Mouse (Mus musculus) urinary bladder, postnatal 4 days (tissue): ENCODE data around the gene Kat8.
"Not testable (repeated sequence)": the region's sequence is repeated elsewhere in the genome, so short reads cannot be mapped to it uniquely, and the experiment has no call there.

Experiments used
- DNase-seq, 2 experiments: peaks; one replicate each; pipeline ENCODE4 v3.0.0; 2021 to 2022; ENCODE audit warnings: low spot score in 2 of 2

Kat8 gene

DNA sequence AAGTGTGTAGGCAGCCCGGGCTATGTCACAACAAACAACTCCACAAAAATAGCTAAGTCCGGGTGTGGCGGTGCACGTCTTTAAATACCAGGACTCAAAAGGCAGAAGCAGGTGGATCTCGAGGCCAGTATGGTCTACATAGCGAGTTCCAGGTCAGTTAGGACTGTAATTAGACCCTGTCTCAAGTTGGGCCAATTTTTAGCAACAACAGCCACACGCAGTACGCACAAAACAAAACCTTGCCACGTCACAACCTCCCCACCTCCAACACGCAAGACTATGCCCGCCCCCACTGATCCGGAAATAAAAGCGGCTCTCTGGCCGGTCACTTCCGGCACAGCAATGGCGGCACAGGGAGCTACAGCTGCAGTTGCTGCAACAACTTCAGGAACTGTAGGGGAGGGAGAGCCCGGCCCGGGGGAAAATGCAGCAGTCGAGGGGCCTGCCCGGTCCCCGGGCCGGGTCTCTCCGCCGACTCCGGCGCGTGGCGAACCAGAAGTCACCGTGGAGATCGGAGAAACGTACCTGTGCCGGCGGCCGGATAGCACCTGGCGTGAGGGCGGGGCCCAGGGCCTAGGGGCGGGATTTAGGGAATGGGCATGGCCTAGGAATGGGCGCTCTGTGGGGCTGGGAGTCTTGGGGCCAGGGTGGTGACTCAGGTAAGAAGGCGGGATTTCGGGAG, at the start of gene Kat8:
Gene Kat8 (plus strand): TSS at position 327 of the 682 bp plus-strand sequence.
- peak; percentile 84 to 87 for DNase-seq

DNA sequence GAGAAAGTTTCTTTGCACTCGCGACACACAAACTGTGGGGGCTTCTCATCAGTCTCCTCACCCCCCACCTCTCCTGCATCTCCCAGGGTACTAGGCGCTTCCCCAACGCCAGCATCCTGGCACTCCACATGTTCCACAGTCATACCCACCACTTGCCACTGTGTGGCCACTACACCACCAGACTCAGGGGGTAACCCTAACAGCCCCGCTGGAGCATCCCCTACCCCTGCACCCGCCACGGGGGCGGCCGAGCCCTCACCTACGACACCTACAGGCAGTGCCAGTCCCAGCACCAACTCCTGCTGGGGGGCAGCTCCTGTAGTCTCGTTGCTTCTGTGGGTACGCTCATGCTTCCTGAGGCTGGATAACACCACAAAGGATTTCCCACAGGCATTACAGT, 45.9 kb upstream of the Kat8 start:
- no peak for DNase-seq

- no peak for DNase-seq
Observed at GRCm38 (mm10) chr7:127867641-127868040, 44.7 kb upstream of the Kat8 start.

DNA sequence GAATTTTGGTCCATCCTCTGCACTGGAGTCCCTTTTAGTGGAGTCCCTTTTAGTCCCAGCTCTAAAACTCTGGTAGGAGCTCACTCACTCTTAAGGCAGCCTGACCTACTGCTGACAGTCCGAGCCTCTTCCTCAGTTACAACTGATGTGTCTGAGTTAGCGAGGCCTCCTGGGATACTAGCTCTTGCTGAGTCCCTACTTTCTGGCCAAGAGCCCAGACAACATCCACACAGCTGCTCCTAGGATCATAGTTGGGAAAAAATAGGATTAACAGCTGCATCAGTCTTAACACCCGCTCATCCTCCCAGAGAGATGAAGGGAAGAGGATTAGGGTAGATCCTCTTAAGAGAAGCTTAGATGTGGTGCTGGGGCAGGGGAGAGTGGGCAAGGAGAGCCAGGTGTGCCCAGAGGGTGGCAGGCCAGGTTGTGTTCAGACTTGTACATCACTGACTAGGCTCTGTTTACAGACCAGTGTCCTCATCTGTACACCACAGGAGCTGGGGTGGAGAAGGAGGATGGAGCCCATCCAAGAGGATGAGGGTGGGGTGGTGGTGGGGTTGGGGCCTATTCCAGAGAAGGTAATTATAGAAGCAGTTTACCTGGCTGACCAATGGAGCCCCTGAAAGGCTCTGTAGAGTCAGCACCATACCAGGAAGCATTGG, 43.0 kb upstream of the Kat8 start:
- DNase-seq = no peak

GRCm38 (mm10) chr7:127870136-127870821, 42.0 kb upstream of the Kat8 start:
- no peak for DNase-seq

GRCm38 (mm10) chr7:127874812-127875626, 37.3 kb upstream of the Kat8 start:
- DNase-seq = no peak

- DNase-seq = peak; percentile 92 to 93
Observed at GRCm38 (mm10) chr7:127875627-127876001, 36.7 kb upstream of the Kat8 start.

GRCm38 (mm10) chr7:127876041-127876466, 36.3 kb upstream of the Kat8 start, which contains the start of gene Zfp646:
TSS of gene Zfp646 (plus strand) at chr7:127876221.
- peak; percentile 70 to 71 for DNase-seq

DNA sequence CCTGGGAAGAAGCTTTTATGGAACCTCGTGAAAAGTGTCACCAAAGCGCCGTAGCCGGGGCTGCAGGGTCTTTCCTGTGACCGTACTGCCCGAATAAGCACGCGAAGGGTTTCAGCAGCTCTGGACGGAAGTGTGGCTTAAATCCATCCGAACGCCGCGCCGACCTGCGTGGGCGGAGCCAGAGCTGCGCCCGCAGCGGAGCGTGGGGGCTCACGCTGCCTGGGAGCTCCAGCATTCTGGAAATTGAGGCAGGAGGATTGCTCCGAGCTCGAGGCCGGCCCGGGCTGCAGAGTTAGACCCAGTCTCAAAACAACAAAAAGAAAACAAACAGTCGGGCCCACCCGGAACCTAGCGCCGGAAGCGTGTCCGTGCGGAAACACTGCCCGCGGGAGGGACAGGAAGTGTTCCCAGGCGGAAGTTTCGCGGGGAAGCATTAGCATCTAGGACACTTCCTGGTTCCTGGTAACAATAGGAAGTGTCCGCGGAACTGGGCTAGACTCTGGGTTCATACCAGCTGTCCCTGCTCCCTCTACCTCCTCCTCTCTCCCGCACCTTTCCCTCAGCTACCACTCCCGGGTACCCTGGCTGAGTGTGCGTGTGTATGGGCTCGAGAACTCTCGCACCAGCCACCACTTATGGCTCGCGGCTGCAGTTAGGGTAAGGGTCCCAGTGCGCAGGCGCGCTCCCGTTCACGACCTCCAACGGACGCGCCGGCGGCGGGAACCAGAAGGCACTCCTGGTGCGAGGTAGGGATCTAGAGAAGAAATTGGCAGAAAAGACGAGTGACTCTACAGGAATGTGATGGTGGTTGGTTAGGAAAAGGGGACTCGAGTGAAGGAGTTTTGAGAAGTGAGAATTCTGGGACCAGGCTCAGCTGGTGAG, 35.6 kb upstream of the Kat8 start, which contains the start of gene Zfp668:
Gene Zfp668 (minus strand): TSS at position 362 of the 882 bp plus-strand sequence.
- DNase-seq = peak; percentile 85 to 91

DNA sequence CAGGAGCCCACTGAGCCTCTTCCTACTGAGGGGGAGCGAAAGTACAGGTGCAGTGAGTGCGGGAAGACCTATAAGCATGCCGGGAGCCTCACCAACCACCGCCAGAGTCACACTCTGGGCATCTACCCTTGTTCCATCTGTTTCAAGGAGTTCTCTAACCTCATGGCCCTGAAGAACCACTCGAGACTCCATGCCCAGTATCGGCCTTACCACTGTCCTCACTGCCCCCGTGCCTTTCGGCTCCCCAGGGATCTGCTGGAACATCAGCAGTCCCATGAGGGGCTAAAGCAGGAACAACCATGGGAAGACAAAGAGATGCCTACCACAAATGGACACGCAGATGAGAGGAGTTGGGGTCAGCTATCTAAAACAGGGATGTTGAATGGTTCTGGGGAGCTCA, 33.0 kb upstream of the Kat8 start:
- DNase-seq = no peak

DNA sequence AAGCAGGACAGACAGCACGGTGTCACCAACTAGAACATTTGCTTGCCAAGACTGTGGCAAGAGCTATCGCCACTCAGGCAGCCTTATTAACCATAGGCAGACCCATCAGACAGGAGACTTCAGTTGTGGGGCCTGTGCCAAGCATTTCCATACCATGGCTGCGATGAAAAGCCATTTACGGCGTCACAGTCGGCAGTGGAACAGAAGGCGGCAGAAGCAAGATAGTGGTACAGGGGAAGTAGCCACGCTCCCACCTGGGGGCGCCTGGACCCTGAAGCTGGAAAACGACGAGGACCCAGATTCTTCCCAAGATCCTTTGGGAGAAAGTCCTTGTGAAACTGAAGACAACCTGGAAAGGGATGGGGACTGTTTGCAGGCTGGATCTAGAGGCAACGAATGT, 31.9 kb upstream of the Kat8 start:
- DNase-seq = no peak

- DNase-seq = peak; percentile 69 to 76
Observed at GRCm38 (mm10) chr7:127885951-127886350, 26.4 kb upstream of the Kat8 start.

DNA sequence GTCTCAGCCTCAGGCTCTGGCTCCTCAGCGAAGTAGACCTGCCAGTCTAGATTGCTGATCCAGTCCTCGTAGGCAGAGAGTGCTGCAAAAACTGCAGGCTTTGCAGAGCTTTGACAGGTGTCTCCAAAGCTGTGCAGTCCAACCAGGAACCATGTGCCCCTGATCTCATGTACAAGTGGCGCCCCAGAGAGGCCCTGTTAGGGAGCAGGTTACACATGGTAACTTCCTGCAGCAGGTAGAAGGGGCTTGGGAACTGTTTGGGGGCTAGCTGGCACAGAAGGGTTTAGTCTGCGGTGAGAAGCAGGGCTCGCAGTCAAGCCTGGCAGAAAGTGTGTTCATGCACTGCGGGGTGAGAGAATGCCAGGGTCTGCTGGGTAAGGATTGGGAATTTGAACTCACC, 25.8 kb upstream of the Kat8 start:
- DNase-seq = no peak

- DNase-seq = no peak
Observed at GRCm38 (mm10) chr7:127887191-127887590, 25.1 kb upstream of the Kat8 start.

DNA sequence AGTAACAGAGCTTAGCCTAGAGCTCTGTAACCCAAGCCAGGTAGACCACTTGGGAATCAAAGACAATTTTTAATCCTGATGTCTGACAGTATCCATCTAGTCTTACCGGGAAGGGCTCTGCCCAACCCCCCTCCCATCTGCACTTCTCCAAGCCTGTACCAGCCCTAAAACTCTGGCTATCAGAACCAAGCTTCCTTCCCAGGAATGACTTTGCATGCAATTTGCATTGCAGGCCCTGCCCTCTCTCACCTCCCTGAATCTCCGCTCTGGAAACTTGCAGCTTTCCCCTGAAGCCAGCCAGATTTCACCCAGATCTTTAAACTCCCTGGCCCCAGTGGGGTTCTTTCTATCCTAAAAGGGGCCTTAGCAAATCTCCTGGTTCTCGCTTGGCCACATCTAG, 24.5 kb upstream of the Kat8 start:
- no peak for DNase-seq

DNA sequence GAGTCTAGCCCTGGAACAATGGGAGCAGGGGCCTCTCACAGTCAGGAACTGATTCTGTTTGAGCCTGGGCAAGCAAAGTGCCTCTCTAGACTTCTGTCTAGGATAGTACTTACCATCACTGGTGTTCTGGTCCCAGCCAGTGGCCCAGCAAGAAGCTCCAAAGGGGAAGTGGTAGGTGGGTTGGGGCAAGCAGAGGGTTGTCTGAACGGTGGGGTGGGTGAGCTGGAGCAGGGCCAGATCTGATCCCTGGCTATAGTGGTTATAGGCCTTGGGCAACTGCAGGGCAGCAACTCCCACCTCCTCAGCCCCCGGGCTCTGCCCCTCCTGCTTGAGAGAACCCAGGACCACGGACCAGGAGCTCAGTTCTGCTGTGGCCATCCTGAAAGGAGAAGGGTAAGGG, 23.5 kb upstream of the Kat8 start:
- no peak for DNase-seq

- DNase-seq = no peak
Observed at GRCm38 (mm10) chr7:127890798-127891197, 21.5 kb upstream of the Kat8 start, which contains the start of gene Prss53. TSS of gene Prss53 (minus strand) at chr7:127890970.

GRCm38 (mm10) chr7:127894480-127894879, 17.8 kb upstream of the Kat8 start:
- no peak for DNase-seq

DNA sequence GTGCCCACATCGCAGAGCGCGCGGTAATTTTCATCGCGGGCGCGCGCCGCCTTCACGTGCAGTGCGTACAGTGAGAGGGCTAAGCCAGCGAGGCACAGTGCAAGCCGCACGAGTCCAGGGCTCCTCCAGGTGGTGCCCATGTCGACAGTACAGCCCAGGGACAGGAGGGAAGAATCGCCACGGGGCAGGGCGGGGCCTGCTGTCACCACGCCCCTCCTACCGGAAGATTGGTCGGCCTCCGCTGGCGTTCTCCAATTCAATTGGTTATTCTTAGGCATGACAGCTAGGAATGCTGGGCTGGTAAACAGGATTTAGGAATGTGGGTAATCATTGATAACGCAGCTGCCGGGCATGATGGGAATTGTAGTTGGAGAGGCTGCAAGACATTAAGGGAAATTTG, 16.9 kb upstream of the Kat8 start, which contains the start of the genes Gm21974 and Vkorc1:
Gene Gm21974 (minus strand): TSS at position 13 of the 400 bp plus-strand sequence.
Gene Vkorc1 (minus strand): TSS at position 176 of the 400 bp plus-strand sequence.
- peak; percentile 94 to 95 for DNase-seq

DNA sequence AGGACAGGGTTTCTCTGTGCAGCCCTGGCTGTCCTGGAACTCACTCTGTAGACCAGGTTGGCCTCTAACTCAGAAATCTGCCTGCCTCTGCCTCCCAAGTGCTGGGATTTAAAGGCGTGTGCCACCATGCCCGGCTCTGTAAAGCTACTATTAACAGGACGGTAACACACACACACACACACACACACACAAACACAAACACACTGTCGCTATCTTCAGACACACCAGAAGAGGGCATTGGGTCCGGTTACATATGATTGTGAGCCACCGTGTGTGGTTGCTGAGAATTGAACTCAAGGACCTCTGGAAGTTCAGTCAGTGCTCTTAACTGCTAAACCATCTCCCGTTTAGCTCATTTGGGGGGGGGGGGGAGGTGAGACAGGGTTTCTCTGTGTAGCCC, 16.4 kb upstream of the Kat8 start:
- not testable (repeated sequence) for DNase-seq

DNA sequence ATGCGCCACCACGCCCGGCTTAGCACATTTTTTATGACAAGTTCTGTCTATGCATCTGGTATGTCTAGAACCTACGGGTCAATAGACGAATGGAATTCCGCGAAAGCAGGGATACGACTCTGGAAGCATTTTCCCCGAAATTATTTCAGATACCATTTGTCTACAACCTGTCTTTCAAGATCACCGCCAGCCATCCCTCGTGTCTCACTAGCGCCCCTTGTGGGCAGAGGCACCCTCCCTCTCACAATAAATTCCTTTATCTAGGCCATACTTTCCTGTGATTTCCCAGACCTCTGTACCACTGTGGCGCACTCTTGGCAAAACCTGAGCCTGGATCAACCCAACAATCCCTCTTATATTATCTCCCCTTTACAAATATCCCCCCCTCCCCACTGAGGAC, 15.9 kb upstream of the Kat8 start:
- DNase-seq = no peak
